Mouse (Mus musculus) heart, postnatal 0 days (tissue): Measurements from ENCODE around the gene Map2k5.

Experiments used
- CTCF ChIP-seq: IDR thresholded peaks from 2 replicates; pipeline ENCODE4 v1.5.1; 2016; ENCODE audit warnings: antibody characterized with exemption, control low read depth, low read depth
- EP300 ChIP-seq: IDR thresholded peaks from 2 replicates; pipeline ENCODE4 v1.6.1; 2016; ENCODE audit warnings: antibody characterized with exemption, low read depth

DNA sequence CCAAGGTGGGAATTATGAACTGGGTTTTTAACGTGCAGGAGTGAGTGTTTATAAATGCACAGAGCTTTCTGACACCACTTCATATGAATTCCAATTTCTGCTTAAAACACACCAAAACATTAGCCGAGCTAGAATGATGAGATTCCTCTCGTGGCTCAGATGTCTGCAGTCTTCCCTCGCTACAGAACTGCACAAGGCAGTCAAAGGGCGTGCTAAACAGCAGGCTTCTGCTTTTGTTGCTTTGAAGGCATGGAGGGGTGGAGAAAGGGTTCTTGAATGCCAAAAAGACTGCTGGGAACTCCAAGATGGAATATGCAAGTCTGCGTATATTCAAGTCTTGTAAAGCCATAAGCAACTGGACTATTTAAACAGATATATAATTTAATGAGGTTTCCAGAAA is 38.4 kb downstream of the Map2k5 start:
- TF ChIP-seq CTCF (no peak), EP300 (no peak)
